Mouse (Mus musculus) liver, embryonic 13.5 days (tissue): ENCODE data around the gene Gm17657. TPM values are rescaled to one million over a fixed set of nuclear protein-coding genes. Genes with fewer than 3 reads are reported as not detected.
"Not testable (repeated sequence)": the region's sequence is repeated elsewhere in the genome, so short reads cannot be mapped to it uniquely, and the experiment has no call there.

Source experiments
- ATAC-seq: fragments of 200-750 bp; cut with Nextera tagmentation; 2 replicates; pipeline ENCODE4 v1.8.0; 2017; ENCODE audit warnings: low read depth, mild to moderate bottlenecking, moderate number of reproducible peaks, moderate library complexity
- DNase-seq: peaks from one replicate; pipeline ENCODE4 v3.0.0; 2022
- H3K27ac ChIP-seq: fragments of 300-500 bp; sonication (generic); 2 replicates; pipeline ENCODE4 v1.5.1; 2015; ENCODE audit warnings: moderate library complexity, mild to moderate bottlenecking, inconsistent platforms
- H3K27me3 ChIP-seq: fragments of 300-500 bp; sonication (generic); 2 replicates; pipeline ENCODE4 v1.6.1; 2015; ENCODE audit warnings: mild to moderate bottlenecking, inconsistent platforms
- H3K36me3 ChIP-seq: fragments of 300-500 bp; sonication (generic); 2 replicates; pipeline ENCODE4 v1.6.1; 2015; ENCODE audit warnings: mild to moderate bottlenecking, inconsistent platforms
- H3K4me1 ChIP-seq: fragments of 300-500 bp; sonication (generic); replicated peaks from 2 replicates; pipeline ENCODE4 v1.6.1; 2015; ENCODE audit warnings: inconsistent platforms
- H3K4me2 ChIP-seq: fragments of 300-500 bp; sonication (generic); 2 replicates; pipeline ENCODE4 v1.6.1; 2015; ENCODE audit warnings: inconsistent platforms, mild to moderate bottlenecking, moderate library complexity
- H3K4me3 ChIP-seq: fragments of 300-500 bp; sonication (generic); replicated peaks from 2 replicates; pipeline ENCODE4 v1.5.1; 2015; ENCODE audit warnings: mild to moderate bottlenecking, inconsistent platforms
- H3K9ac ChIP-seq: fragments of 300-500 bp; sonication (generic); 2 replicates; pipeline ENCODE4 v1.6.1; 2015; ENCODE audit warnings: mild to moderate bottlenecking, inconsistent platforms
- H3K9me3 ChIP-seq: fragments of 300-500 bp; sonication (generic); replicated peaks from 2 replicates; pipeline ENCODE4 v1.6.1; 2016; ENCODE audit warnings: inconsistent platforms
- WGBS: fragments of 180-500 bp; shearing (Covaris S2); methylation state at CpG from one replicate; pipeline ENCODE4 v1.1.7; 2015; ENCODE audit not compliant: insufficient replicate concordance; 5-methylcytosine and 5-hydroxymethylcytosine counted together
- polyA plus RNA-seq: library from polyadenylated mRNA; unstranded; fragments of >200 nt; fragmentation: Nextera tagmentation; extraction: Ambion mirVana; gene quantifications from 2 replicates; pipeline ENCODE4 v1.2.1, GENCODE M21; 2015

Gene Gm17657
- polyA plus RNA-seq, 1 experiment from 2014 or later = not detected

DNA sequence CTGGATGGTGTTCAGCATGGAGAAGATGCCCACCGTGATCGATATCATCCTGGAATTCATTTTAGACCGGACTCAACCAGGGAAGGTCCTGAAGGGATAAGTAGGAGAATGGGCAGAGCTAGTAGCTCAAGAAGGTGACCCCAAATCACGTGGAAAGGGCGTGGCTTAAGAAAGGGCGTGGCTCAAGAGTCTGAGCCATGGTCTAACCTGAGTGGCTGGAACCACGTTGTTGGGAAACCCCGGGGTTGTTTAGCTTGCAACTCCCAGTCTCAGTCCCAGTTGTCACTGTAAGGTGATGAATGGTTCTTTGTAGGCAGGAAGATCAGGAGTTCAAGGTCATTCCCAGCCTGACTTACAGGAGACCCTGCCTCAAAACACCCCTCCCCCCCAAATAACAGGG lies 29.7 kb downstream of the Gm17657 start:
- no peak overlapping the region for H3K4me2 ChIP-seq
- WGBS = 59% methylated on average over 8 of the region's 8 CpGs
- DNase-seq (no peak), ATAC-seq (no peak)
- no peaks in the 10 kb centered on the region for H3K36me3 ChIP-seq
- no peak overlapping the region for H3K27ac ChIP-seq
- H3K9me3 ChIP-seq = no peaks in the 10 kb centered on the region
- no peaks in the 10 kb centered on the region for H3K27me3 ChIP-seq
- no peak overlapping the region for H3K9ac ChIP-seq
- no peak overlapping the region for H3K4me3 ChIP-seq
- H3K4me1 ChIP-seq = no peaks in the 10 kb centered on the region

DNA sequence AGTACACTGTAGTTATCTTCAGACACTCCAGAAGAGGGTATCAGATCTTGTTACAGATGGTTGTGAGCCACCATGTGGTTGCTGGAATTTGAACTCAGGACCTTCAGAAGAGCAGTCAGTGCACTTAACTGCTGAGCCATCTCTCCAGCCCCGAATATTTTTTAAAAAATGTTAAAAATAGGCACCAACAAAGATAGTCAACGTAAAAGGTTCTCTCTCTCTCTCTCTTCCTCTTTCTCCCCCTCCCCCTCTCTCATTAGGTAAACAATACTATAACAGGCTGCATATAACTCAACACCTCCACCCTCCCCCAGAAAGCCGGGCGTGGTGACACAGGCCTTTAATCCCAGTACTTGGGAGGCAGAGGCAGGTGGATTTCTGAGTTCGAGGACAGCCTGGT lies 30.8 kb downstream of the Gm17657 start:
- H3K4me3 ChIP-seq, H3K36me3 ChIP-seq, ATAC-seq, H3K4me2 ChIP-seq, H3K9me3 ChIP-seq, H3K27me3 ChIP-seq, H3K4me1 ChIP-seq, H3K27ac ChIP-seq, H3K9ac ChIP-seq, DNase-seq: not testable (repeated sequence)
- 65% methylated on average over 5 of the region's 5 CpGs for WGBS

DNA sequence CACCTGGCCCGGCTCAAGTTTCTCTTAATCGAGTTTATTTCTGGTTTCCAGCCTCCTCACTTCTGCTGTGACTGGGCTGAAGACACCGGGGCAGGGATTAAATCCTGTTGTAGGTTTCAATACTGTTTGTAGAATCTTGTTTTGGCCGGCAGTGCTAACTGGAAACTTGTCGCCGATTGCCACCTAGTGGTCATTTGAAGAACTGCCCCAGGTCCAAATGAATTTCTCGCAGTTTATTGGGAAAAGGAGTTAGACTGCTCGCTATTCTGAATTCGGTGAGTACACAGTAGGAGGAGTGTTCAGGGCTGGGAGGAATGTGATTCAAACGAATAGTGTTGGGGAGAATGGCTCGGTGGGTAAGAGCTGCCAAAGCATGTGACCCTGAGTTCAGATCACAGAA lies 35.0 kb downstream of the Gm17657 start:
- Histone ChIP-seq H3K4me3 (no peak overlapping the region), H3K27ac (peak overlapping the region; percentile 93), H3K9ac (no peak overlapping the region; the same call in 1 of the 2 replicates), H3K36me3 (no peaks in the 10 kb centered on the region), H3K4me1 (peaks cover 49% of the 10 kb centered on the region), H3K4me2 (no peak overlapping the region), H3K27me3 (no peaks in the 10 kb centered on the region), H3K9me3 (no peaks in the 10 kb centered on the region)
- 1% methylated on average over 11 of the region's 11 CpGs for WGBS
- ATAC-seq = no peak
- peak; percentile 69 for DNase-seq

DNA sequence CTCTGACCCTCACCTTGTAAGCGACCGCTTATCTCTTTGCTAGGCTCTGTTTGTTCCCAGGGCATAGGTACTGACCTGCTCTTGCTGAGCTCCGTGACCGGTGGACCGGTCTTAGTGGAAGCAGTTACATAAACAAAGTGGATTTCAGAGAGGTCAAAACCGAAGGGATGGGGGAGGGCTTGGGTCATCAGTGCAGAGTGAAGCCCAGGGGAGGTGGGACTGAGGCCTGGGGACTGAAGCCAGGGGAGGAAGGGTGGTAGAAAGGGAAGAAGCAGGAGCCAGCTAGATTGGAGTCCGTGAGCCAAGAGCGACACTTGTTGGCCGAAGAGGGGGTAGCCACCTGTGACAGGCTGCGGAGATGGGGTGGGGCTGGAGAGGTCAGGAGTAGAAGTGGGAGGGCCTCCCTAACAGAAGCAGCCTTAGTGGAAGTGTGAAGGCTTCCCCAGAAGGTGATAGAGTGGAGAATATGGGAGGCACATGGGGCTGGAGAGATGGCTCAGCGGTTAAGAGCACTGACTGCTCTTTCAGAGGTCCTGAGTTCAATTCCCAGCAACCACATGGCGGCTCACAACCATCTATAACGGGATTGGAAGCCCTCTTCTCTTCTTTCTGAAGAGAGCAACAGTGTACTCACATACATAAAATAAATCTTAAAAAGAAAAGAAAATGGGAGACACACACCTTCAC lies 36.3 kb downstream of the Gm17657 start:
- peak overlapping the region; percentile 93 for H3K27ac ChIP-seq
- peak; percentile 84 for ATAC-seq
- peak overlapping the region; percentile 63 for H3K9ac ChIP-seq
- H3K9me3 ChIP-seq = no peaks in the 10 kb centered on the region
- WGBS = 28% methylated on average over 13 of the region's 13 CpGs
- no peaks in the 10 kb centered on the region for H3K36me3 ChIP-seq
- peak; percentile 76 for DNase-seq
- H3K4me1 ChIP-seq = peaks cover 61% of the 10 kb centered on the region
- peak overlapping the region; percentile 13; the same call in 1 of the 2 replicates for H3K4me2 ChIP-seq
- no peaks in the 10 kb centered on the region for H3K27me3 ChIP-seq
- no peak overlapping the region for H3K4me3 ChIP-seq

DNA sequence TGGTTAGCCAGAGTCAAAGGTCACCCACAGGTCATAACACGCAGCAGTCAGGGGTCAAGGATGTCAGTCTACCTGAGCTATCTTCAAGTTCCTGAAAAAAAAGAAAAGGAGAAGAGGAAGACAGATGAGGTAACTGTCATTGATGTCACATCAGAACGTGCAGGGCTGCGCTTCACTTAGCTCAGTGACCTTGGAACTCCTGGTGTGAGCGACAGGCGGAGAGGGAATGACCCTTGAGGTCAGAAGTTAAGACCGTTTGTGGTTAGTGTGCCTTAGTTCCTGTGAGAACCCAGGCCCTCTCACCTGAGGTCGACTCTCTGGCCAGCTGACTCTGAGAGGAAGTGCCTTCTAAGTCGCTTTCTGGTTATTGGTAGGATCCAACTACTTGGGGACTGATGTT lies 38.7 kb downstream of the Gm17657 start:
- WGBS = 39% methylated on average over 8 of the region's 8 CpGs
- H3K9ac ChIP-seq = peak overlapping the region; percentile 69
- no peak for DNase-seq
- no peaks in the 10 kb centered on the region for H3K27me3 ChIP-seq
- H3K4me2 ChIP-seq = no peak overlapping the region
- peaks cover 84% of the 10 kb centered on the region for H3K4me1 ChIP-seq
- H3K36me3 ChIP-seq = no peaks in the 10 kb centered on the region
- H3K27ac ChIP-seq = peak overlapping the region; percentile 93
- ATAC-seq = no peak
- no peak overlapping the region for H3K4me3 ChIP-seq
- H3K9me3 ChIP-seq = no peaks in the 10 kb centered on the region

- H3K27me3 ChIP-seq = no peaks in the 10 kb centered on the region
- peak overlapping the region; percentile 42 for H3K4me2 ChIP-seq
- peak overlapping the region; percentile 93 for H3K27ac ChIP-seq
- H3K9ac ChIP-seq = peak overlapping the region; percentile 69
- DNase-seq (peak; percentile 69), ATAC-seq (peak; percentile 79)
- no peaks in the 10 kb centered on the region for H3K36me3 ChIP-seq
- no peaks in the 10 kb centered on the region for H3K9me3 ChIP-seq
- 46% methylated on average over 12 of the region's 12 CpGs for WGBS
- no peak overlapping the region for H3K4me3 ChIP-seq
- peaks cover 93% of the 10 kb centered on the region for H3K4me1 ChIP-seq
Measured at GRCm38 (mm10) chr17:29508927-29509608, 40.4 kb downstream of the Gm17657 start.

GRCm38 (mm10) chr17:29503700-29504099 lies 45.7 kb downstream of the Gm17657 start:
- 80% methylated on average over 5 of the region's 5 CpGs for WGBS
- Histone ChIP-seq H3K27ac (peak overlapping the region; percentile 99), H3K27me3 (no peaks in the 10 kb centered on the region), H3K9ac (no peak overlapping the region), H3K9me3 (no peaks in the 10 kb centered on the region), H3K4me1 (peaks cover 93% of the 10 kb centered on the region), H3K36me3 (no peaks in the 10 kb centered on the region), H3K4me3 (no peak overlapping the region), H3K4me2 (no peak overlapping the region)
- DNase-seq = no peak
- ATAC-seq = no peak

DNA sequence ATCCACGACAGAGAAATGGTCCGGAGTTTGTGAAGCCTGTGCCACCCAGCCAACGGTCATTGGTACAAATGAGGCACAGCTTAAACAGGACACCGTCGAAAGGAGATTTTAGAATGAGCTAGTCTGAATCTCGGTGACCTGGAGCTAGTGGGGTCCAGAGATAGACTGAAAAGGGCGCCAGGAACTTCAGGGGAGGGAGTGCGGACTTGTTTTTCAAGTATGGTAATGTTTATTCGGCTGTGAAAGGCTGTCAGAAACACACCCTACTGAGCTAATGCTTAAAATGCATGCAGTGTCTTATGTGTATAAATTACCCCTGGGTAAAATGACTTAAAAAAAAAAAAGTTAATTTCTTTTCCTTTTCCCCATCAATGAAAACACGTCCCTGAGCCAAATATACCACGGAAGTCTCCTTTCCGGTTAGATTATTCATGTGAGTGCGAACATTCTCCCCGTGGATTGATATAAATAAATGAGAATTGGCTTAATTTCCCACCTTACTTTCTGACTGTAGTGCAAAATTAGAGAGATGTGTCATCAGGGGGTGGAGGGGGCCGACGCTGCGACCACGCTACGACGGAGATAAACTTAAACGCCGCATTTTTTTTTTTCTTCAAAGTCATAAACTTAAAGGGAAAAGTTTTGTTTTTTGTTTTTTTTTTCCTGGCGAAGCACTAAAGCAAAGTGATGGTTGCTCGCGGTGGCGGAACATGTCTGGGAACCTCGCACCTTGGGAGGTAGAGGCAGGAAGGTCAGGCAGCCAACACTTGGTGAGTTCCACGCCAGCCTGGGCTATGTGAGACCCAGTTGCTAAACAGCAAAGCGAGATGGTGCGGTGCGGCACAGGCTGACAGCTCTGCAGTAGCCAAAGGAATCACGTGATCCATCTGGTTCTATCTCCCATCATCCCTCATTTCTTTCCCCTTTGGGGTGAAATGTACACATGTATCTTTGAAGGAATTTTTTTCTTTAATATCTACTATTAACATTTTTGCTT lies 46.5 kb downstream of the Gm17657 start:
- DNase-seq (no peak), ATAC-seq (no peak)
- H3K4me3 ChIP-seq = peak overlapping the region; percentile 20
- no peaks in the 10 kb centered on the region for H3K36me3 ChIP-seq
- WGBS = 11% methylated on average over 32 of the region's 32 CpGs
- H3K9ac ChIP-seq = peak overlapping the region; percentile 73
- H3K27me3 ChIP-seq = no peaks in the 10 kb centered on the region
- no peaks in the 10 kb centered on the region for H3K9me3 ChIP-seq
- H3K27ac ChIP-seq = peak overlapping the region; percentile 99
- peaks cover 94% of the 10 kb centered on the region for H3K4me1 ChIP-seq
- H3K4me2 ChIP-seq = peak overlapping the region; percentile 51

DNA sequence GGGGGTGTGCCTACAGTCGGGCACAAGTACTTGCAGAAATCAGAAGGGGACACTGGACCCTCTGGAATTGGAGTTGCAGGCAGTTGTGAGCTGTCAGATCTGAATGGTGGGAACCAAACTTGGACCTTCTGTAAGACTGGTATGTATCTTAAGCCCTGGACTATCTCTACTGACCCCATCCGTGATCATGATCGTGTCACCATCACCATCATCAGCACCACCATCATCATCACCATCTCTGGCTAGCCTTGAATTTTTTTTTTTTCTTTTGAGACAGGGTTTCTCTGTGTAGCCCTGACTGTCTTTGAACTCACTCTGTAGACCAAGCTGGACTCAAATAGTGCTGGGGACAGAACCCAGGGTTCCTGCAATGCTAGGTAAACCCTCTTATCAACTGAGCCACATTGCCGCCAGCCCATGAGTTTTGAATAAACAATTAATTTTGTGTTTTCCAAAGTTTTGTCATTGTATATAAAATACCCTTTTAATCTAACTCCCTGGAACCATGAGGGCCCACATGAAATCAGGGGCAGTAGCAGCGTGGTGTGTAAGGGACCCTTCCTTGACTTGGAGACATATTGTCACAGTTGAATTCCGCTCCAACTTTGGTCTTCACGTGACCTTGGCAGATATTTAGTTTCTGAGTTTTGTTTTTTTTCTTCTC lies 47.3 kb downstream of the Gm17657 start:
- no peak overlapping the region for H3K4me3 ChIP-seq
- no peaks in the 10 kb centered on the region for H3K27me3 ChIP-seq
- H3K27ac ChIP-seq = peak overlapping the region; percentile 99
- H3K36me3 ChIP-seq = no peaks in the 10 kb centered on the region
- DNase-seq (peak; percentile 57), ATAC-seq (no peak)
- peak overlapping the region; percentile 51 for H3K4me2 ChIP-seq
- peak overlapping the region; percentile 73 for H3K9ac ChIP-seq
- H3K9me3 ChIP-seq = no peaks in the 10 kb centered on the region
- WGBS = 31% methylated on average over 7 of the region's 7 CpGs
- peaks cover 93% of the 10 kb centered on the region for H3K4me1 ChIP-seq

DNA sequence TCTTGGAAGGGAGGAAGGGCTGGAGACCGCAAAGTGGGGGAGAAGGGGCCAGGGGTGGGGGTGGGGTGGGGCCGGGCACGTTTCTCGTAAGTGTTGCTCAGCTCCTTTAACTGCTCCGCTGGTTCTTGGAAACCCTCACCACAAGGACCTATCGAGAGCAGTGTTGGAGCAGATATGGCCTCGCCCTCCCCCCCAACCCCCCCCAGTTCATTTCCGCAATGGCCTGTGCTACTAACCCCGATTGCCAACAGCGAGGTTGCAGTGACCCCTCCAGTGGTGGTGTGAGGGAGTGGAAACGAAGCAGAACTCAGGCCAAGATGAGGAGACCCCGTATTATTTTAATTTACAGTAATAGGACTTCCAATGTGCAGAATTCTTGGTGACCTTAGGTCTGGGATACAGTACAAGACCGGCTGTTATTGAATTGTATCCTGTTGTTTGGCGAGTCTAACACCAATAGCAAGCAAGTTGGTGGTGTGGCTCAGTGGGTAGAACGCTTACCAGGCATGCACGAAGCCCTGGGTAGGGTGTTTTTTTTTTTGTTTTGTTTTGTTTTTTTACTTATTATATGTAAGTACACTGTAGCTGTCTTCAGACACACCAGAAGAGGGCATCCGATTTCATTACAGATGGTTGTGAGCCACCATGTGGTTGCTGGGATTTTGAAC lies 48.5 kb downstream of the Gm17657 start:
- Histone ChIP-seq H3K27me3 (no peaks in the 10 kb centered on the region), H3K4me1 (peaks cover 96% of the 10 kb centered on the region), H3K9ac (peak overlapping the region; percentile 80), H3K9me3 (no peaks in the 10 kb centered on the region), H3K36me3 (peaks cover 11% of the 10 kb centered on the region), H3K4me3 (peak overlapping the region; percentile 31), H3K27ac (peak overlapping the region; percentile 99), H3K4me2 (peak overlapping the region; percentile 65)
- peak; percentile 90 for ATAC-seq
- peak; percentile 76 for DNase-seq
- WGBS = 18% methylated on average over 17 of the region's 17 CpGs
